Mouse (Mus musculus): ENCODE measurements at regions not wholly inside any gene's neighbourhood (a gene's known extent, or its start where the extent isn't known, plus 50 kb on each side); places are given as distances from the start of the nearest gene placed in this dataset.

DNA sequence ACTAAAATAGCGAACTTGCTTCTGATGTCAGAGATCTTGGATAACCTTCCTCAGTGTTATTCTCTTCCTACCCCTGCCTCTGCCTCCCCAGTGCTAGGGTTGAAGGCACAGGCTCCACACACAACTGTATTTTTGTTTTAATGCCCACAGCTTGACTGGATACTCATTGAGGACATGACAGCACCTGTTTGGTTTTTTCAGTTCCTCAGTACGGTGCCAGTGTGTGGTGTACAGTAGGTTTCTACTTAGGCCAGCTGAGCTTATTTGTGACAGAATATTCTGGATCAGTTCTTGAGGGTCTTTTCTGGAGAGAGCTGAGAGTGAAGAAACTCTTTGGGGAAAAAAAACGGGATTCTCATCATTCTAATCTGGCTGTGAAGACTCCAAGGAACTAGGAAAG, 201.1 kb downstream of the Tmem38b start:
- in situ Hi-C loops (cut with MboI; ENCODE audit: unreplicated experiment in 2 of 2) = no loop called here

DNA sequence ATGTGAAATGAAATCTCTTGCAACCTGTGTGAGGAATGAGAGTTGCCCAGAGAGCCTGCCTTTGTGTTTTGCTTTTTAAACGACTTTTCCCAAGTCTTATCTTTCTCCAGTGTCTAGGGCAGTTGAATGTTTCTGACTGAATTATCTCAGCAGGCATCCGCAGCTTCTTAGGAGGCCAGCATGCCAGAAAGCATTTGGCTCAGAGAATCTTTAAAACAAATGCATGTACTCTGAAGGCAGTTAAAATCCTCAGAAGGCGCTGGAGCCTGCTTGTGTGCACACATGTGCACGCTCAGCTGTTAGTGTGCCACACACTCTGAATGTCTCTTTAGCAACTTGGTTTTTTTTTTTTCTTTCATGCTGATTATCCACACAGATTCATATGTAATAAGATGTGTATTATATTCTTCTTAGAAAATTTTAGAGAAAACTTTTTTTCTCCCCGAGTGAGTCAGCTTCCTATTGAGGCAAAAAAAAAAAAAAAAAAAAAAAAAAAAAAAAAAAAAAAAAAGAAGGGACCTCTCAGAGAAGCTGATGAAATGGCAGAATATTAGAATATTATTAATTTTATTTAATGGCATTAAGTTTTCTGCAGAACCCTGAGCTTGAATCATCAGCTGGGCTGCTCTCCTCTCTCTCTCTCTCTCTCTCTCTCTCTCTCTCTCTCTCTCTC, 201.9 kb downstream of the Tmem38b start:
- in situ Hi-C loops (cut with MboI; ENCODE audit: unreplicated experiment in 2 of 2) = no loop called here

DNA sequence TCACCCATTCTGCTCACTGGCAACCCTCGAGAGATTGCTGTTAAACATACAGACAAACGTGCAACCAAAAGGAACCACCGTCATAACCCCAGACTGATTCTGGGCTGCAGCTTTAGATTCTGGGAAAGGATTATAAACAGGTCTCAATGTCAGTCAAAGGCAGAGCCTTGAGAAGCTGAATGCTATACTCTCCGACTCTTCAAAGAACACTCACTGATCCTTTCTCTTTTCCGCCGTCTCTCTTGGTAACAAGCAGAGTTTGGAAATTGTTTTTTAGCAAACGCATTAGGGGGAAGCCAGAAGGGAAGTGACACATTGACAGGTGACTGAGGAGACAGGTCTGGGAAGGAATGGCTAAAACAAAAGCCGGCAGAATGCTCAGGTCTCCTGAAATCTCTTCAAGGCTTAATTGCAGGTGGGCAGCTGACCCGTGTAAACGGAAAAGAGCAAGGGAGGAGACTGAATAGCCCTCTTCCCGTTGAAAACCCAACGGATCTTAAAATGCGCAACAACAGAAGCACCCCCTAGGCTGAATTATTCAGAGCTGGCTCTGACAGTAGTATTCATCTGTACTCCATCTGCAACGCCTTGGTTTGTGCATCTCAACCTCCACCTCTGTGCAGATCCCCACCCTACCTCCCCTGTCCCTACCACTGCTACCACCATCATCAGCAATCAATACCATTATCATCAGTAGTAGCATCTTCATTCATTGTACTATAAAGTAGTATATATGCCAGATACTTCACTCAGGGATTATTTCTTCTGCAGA, 219.6 kb downstream of the Tmem38b start:
- in situ Hi-C loops (cut with MboI; ENCODE audit: unreplicated experiment in 2 of 2) = no loop called here

DNA sequence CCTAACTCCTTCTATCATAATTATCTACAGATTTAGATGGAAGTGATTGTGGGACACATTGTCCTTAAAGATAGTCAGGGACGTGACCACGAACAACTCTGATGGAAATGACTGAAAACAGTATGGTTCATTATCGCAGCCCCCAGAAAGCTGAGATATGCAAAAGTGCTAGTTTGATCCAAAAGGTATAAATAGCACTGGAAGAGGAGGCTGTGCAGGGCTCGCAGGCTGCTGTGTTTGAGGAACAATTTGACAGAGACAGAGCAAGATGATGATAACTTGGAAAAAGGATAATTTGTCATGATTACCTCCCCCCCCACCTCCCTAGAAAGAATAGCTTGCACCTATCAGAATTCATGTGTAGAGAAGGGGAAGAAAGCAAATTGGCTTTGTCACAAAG, 238.5 kb downstream of the Tmem38b start:
- in situ Hi-C loops (cut with MboI; ENCODE audit: unreplicated experiment in 2 of 2) = no loop called here

DNA sequence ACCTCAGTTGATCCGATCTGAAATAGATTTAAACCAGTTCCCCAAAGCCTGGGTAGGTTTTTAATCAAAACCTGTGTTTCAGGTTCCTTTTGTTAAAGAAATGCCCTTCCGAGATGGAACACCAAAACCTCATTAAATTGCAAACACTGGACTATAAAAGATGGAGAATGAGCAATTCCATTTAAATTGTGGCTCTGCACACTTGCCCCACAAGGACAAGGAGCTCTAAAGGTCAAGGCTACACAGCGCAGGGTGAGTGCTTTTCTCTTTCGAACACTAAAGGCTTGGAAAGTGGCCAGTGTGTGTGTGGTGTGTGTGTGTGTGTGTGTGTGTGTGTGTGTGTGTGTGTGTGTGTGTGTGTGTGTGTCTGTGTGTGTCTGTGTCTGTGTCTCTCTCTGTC, 246.1 kb downstream of the Tmem38b start:
- in situ Hi-C loops (cut with MboI; ENCODE audit: unreplicated experiment in 2 of 2) = no loop called here

DNA sequence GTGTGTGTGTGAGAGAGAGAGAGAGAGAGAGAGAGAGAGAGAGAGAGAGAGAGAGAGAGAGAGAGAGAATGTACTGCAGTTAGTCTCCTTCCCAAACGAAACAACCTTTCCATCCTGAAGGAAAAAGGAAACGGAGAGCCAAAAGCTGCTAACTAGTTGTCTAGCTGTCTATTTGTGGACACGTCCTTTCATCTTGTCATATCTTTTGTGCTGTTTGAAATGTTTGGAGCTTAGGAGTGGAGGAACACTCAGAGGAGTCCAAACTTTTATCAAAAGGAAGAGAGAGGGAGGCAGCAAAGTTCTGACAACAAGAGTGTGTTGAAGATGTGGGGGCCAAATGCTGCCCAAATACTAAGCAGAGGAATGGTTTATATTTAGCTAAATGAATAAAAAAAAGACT, 246.6 kb downstream of the Tmem38b start:
- in situ Hi-C loops (cut with MboI; ENCODE audit: unreplicated experiment in 2 of 2) = no loop called here

DNA sequence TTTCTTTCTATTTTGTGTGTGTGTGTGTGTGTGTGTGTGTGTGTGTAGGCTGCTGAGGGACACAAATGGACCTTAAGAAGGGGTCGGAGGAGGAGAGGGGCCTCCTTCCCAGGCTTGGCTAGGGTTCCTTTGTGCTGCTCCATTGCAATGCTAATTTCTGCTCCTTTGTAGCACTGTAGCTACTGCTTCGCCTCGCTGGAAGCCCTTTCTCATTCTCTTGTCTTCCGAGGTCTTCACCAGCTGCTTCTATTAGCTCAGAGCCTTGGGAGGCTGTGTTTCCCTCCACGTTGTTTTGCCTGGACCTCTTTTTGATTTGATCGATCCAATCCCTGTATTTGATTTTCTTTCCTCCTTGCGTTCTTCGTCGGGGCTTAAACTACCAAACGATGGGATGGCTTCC, 247.1 kb downstream of the Tmem38b start:
- in situ Hi-C loops (cut with MboI; ENCODE audit: unreplicated experiment in 2 of 2) = no loop called here

DNA sequence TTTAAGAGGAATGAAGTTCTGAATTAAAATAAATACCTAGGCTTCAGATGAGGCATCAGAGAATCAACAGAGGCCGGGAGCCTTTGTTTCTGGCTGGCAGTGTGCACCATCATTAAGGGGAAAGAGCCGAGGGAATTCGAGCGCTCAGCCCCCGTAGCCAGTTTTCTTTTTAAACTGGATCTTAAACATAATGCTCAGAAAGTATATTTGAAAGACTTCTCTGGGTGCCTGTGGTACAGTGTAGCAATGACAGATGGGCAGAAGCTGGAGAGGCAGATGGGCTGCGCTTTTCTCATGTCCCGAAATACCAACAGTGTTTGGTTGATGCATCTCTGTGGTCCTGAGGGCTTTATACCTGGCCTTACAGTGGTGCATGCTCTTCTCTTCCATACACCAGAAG, 247.6 kb downstream of the Tmem38b start:
- in situ Hi-C loops (cut with MboI; ENCODE audit: unreplicated experiment in 2 of 2) = no loop called here

DNA sequence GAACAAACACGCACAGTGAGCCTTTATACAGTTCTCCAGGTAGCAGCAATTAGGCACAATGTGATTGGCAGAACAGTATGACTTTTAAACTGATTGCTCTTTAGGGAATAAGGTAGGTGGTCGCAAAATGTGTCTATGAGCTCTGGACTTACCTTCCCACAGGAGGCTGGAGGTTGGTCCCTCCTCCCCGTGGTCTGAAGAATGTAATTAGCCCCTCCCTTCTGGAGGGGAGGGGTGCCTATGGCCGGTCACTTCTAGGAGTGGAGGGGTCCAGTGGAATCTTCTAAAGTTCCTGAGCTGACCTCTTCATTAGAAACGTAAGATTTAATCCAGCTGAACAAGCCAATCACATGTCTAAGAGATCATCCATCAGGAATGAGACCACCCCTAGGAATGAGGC, 248.4 kb downstream of the Tmem38b start:
- in situ Hi-C loops (cut with MboI; ENCODE audit: unreplicated experiment in 2 of 2) = no loop called here

DNA sequence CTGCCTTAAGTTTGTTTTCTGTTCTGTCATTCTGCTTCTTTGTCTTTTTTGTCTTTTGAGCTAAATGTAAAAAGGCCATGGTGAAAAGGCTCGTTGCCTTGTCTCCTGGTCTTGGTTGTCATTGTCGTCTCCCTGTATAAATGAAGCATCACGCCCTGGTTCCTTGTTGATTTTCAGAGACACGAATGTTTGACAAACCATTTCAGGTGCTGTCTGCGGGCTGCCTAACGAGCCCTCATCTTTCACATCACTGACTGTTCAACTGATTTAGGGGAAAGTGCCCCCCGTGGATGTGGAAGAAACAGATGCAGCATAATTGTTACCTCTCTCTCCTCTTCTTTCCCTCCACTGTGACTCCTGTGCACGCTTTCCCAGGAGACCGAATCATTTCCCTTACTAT, 254.7 kb downstream of the Tmem38b start:
- in situ Hi-C loops (cut with MboI; ENCODE audit: unreplicated experiment in 2 of 2) = no loop called here

DNA sequence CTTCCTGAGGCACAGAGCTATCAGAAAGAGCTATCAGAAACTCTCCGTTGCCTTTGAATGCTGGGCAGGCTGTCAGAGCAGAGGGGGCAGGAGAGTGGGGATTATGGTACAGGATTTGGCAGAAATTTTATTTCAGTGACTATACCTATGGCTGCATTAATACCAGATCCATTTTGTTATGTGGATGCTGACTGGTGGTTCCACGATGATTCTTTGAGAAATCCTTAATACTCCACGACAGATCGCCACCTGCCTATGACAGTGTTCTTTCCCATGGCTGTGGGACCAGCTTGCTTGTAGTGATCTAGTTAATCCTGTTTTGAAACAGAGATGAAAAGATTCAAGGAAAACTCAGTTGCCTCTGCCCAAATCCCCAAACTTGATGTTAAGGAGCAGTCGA, 255.6 kb downstream of the Tmem38b start:
- in situ Hi-C loops (cut with MboI; ENCODE audit: unreplicated experiment in 2 of 2) = no loop called here

DNA sequence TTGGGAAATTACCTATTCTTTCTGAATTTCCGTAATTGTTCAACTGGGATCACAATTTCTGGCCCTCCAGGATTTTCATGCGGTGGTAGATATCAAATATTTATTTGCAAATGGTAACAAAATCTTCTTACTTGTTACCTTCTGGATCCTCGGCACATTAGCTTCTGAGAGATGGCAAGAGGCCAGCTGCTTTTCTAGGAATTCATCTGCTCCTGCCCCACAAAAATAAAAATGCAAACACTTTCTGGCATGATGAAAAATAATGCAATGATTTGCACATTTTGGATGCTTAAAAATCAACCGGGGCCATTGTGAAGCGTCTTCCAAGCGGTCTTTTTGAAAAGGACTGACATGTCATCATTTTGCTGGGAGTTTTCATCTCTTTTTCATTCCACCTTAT, 258.9 kb downstream of the Tmem38b start:
- in situ Hi-C loops (cut with MboI; ENCODE audit: unreplicated experiment in 2 of 2) = no loop called here

DNA sequence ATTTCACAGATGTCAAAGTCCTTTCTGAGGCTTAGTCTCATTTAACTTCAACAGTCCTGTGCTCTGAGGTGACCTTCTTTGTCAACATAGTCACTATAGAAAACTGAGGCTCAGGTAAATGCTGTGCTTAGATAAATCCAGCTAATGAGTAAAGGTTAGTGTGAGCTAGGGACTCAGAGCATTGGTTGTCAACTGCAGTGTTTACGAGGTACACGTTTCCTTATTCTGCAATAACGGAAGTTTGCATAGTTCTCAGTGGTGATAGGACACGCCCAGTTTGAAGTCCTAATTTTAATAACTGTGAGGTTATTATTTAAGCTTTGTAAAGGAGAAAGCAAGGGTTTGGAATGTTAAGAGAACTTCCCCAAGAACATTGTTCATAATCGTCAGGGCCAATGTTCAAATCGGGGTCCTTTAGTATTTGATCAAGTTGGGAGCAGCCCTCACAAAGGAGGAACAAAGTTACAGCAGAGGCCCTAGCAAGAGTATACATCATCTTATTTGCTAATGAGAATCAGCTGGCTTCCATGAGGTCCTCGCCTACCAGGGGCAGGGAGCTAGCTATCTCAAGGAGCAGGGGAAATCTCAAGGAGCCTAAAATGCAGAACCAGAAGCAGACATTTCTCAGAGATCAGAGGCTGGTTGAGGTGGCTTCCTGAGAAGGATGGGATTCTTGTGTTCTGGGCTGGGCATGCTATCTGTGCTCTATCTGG, 268.6 kb downstream of the Tmem38b start:
- in situ Hi-C loops (cut with MboI; ENCODE audit: unreplicated experiment in 2 of 2) = no loop called here

DNA sequence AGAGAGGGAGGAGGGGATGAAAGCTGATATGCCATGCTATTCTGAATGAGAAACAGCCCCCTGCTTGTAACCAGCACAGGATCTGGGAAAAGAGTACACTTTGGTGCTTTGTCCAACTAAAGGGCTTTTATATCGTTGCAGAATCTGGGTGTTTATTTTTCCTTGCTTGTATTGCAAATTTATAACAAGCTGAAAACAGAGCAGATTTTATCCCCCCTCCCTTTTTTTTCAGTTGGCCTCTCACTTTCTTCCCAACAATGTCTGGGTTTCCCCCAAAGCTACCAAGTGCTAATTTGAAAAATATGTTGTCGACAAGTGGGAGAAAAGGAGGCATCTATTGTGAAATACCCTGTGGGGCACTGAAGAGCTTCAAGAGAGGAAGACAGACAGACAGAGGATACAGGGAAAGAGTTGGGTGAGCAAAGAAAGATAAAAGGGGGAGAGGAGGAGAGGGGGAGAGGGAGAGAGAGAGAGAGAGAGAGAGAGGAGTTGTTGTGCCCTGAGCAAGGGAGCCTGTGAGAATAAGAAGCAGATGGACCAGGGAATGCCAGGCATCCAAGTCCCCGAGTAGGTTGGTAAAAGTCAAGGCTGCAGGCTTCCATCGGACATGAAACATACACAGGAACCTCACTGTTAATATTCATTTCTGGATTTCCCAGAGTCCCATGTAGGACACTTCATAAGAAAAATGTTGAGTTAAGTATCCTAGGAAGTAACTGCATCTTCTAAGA, 269.5 kb downstream of the Tmem38b start:
- in situ Hi-C loops (cut with MboI; ENCODE audit: unreplicated experiment in 2 of 2) = no loop called here

DNA sequence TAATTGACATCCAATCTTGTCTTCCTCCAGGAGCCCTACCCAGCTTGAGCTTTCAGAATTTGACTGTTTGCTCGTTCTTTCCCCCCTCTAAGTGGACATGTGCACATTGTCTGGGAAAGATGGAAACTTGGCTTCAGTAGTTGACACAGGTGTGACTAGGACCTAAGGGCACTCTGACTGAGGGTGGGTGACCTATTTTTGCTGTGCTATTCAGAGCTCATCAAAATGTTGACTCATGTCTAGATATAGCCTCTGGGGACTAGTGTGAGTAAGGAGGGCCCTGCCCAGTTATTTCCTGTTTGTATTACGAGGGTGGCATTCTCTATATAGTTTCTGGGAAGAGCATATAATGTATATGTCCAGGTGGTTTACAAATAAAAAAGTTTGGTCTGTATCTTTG, 271.7 kb downstream of the Tmem38b start:
- in situ Hi-C loops (cut with MboI; ENCODE audit: unreplicated experiment in 2 of 2) = no loop called here

DNA sequence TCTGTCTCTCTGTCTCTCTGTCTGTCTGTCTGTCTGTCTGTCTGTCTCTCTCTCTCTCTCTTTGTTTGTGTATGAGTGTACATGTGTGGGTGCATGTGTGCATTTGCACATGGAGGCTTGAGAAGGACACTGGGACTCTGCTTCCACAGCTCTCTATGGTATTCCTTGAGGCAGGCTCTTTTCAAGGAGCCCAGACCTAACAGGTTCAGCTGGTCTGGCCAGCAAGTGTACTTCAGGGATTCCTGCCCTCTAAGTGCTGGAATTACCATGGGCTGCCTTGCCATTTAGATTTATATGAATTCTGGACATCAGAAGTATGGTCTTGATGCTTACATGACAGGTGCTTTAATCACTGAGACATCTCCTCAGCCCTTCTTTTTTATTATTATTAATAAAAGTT, 274.4 kb downstream of the Tmem38b start:
- in situ Hi-C loops (cut with MboI; ENCODE audit: unreplicated experiment in 2 of 2) = no loop called here

DNA sequence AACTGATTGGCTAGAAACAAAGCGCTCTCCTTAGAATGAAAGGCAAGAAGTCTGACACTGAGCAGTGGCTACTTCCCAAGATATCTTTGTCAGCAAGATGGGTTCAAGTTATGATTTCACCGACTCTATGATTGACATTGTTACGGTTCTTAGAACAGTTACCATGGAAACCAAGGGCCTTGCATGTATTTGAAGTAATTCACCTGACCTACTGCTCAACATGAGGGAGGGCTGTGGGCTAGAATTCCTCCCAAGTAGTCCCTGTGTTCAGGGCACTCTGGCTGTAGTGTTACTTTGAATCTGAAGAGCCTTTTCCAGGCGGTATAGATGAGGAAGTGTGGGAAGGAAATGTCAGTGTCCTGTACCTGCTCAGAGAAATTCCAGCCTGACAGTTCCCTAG, 281.1 kb downstream of the Tmem38b start:
- in situ Hi-C loops (cut with MboI; ENCODE audit: unreplicated experiment in 2 of 2) = no loop called here

DNA sequence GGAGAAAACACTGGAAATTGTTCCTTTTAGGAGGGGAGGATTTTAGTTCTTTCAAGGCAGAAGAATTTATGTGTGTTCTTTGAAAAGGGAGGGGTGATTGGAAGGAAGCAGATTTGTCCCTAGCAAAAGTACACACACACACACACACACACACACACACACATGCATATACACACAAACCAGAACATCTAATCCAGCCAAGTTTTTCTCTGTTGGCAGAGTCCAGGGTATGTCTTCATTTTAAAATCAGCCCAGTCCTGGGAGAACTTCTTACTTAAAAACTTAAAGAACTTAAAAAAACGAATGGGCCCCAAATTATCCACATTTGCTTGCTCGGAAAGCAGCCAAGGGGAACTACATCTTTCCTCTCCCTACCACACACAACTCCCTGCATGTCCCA, 290.5 kb downstream of the Tmem38b start:
- in situ Hi-C loops (cut with MboI; ENCODE audit: unreplicated experiment in 2 of 2) = no loop called here

DNA sequence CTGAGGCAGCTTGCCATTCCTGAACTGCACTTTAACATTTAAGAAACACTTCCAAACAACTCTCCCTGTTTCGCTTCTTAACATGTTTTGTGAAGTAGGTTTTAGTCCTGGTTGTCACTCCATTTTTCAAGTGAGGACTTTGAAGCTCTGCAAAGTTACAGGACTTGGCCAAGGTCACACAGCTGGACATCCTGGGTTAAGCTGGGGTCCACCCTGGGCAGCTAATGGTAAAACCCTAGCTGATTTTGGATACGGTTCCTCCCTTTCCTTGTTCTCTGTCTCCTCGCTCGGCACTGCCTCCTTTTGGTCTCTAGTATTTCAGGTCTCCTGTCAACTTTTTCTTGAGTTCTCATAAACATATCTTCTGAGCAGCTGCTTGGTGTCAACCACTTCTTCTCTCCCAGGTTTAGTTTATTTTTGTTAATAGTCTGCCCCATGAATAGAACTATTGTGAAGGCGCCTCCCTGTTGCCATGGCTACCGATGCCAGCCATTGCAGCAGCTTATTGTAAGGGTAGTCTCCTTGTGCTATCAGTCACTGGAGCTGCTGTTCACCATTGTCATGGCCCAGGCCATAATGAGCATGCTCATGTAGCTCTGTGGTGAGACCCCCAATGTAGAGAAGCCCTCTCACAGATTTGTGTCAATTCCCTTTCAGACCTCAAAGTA, 292.5 kb downstream of the Tmem38b start:
- in situ Hi-C loops (cut with MboI; ENCODE audit: unreplicated experiment in 2 of 2) = no loop called here
